Mouse (Mus musculus): ENCODE data around the gene Heatr5a.

- TF ChIP-seq TAL1 (IDR thresholded peaks at IDR 0.05; ENCODE audit: low read length), result no peak
- TF ChIP-seq GATA1 (IDR thresholded peaks at IDR 0.05; ENCODE audit: low read length), result no peak
Measured at GRCm38 (mm10) chr12:51855872-51856271, 115.2 kb downstream of the Heatr5a start.
